ENCODE assay signal across 10 mouse cellular contexts in genomic region chr5:113306750-113307477, GRCm38 (mm10). TPM values are rescaled to one million over a fixed set of nuclear protein-coding genes. Genes with fewer than 3 reads are reported as not detected.
DNase-seq lines count a peak whose midpoint lies in the region; ATAC-seq and TF ChIP-seq lines count a peak whose summit lies in the region.
"Had no signal": no experiment of that assay in that cellular context is flagged by ENCODE, and none has a peak within 500 bp of the region (broad histone marks: within the 10 kb centered on the region; RNA-seq: fewer than 3 reads in every experiment).

No protein-coding gene starts in this region.

- no peak for DNase-seq in heart, postnatal 36 days
- peak; percentile 91 for DNase-seq in embryo, embryonic 11 days
- peak; percentile 14 to 34 for DNase-seq in heart, postnatal 10 days
- DNase-seq in layer of hippocampus, adult 11-12 months (ENCODE audit: low spot score), result peak; percentile 81
- peak; percentile 62 for DNase-seq in lung, postnatal 0 days (ENCODE audit: low spot score)
- peak; percentile 79 to 84 for DNase-seq in right cerebral cortex, postnatal 36 days (ENCODE audit: low spot score in 2 of 2)

- peaks cover 16% of the 10 kb centered on the region; the same call in 1 of the 2 replicates for H3K4me1 ChIP-seq in heart, embryonic 12.5 days (replicated peaks)
- 0 out of 2 replicates have a peak, but pooled peaks cover 4% of the 10 kb centered on the region for H3K4me1 ChIP-seq in lung, postnatal 0 days (ENCODE audit: insufficient read depth, low read depth, low read length)

- peak overlapping the region; percentile 61 for H3K4me2 ChIP-seq in heart, embryonic 12.5 days
- no peak overlapping the region for H3K4me2 ChIP-seq in lung, postnatal 0 days (replicated peaks; ENCODE audit: low read depth, low read length)

- 7% methylated on average over 25 of the region's 25 CpGs for WGBS in heart, embryonic 12.5 days
- 2% methylated on average over 25 of the region's 25 CpGs for WGBS in lung, postnatal 0 days

- H3K4me3 ChIP-seq in heart, embryonic 12.5 days, result peak overlapping the region; percentile 28
- H3K4me3 ChIP-seq in lung, postnatal 0 days (ENCODE audit: low read depth, low read length), result no peak overlapping the region

- no peak for TF ChIP-seq CTCF in lung, postnatal 0 days (IDR thresholded peaks at IDR 0.05)

- H3K9ac ChIP-seq in heart, embryonic 12.5 days, result peak overlapping the region; percentile 49; the same call in 1 of the 2 replicates
- H3K9ac ChIP-seq in lung, postnatal 0 days (replicated peaks; ENCODE audit: low read depth), result no peak overlapping the region

- peaks cover 77% of the 10 kb centered on the region for H3K27me3 ChIP-seq in heart, embryonic 12.5 days (replicated peaks)
- 0 out of 2 replicates have a peak, but pooled peaks cover 2% of the 10 kb centered on the region for H3K27me3 ChIP-seq in lung, postnatal 0 days (replicated peaks; ENCODE audit: insufficient read depth, low read length)
- H3K27me3 ChIP-seq: CH12.LX had no signal

- H3K27ac ChIP-seq in heart, embryonic 12.5 days (ENCODE audit: poor library complexity, severe bottlenecking), result no peak overlapping the region
- H3K27ac ChIP-seq in lung, postnatal 0 days (ENCODE audit: low read length), result no peak overlapping the region

- TF ChIP-seq EP300 in lung, postnatal 0 days (IDR thresholded peaks at IDR 0.05), result no peak

- no peaks in the 10 kb centered on the region for H3K9me3 ChIP-seq in heart, embryonic 12.5 days (replicated peaks)
- H3K9me3 ChIP-seq in lung, postnatal 0 days (ENCODE audit: low read length), result no peaks in the 10 kb centered on the region

- intact Hi-C loops in heart, postnatal 36 days (cut with DNase I), result no loop called here
- intact Hi-C loops in heart, postnatal 10 days (cut with DNase I), result no loop called here

- H3K36me3 ChIP-seq in heart, embryonic 12.5 days, result no peaks in the 10 kb centered on the region
- H3K36me3 ChIP-seq in lung, postnatal 0 days (ENCODE audit: insufficient read depth, low read length), result no peaks in the 10 kb centered on the region

- ATAC-seq in heart, embryonic 12.5 days (ENCODE audit: insufficient number of reproducible peaks, low FRiP score), result no peak
- no peak for ATAC-seq in lung, postnatal 0 days
- no peak for ATAC-seq in megakaryocyte, adult 5-6 weeks (ENCODE audit: poor library complexity, severe bottlenecking)

RNA-seq across cellular contexts. Expression of gene Sgsm1, which starts 3.7 kb away (rescaled TPM):
- polyA plus RNA-seq in heart, embryonic 12.5 days (2016; fragmentation: Nextera tagmentation; extraction: Ambion mirVana), result 2.4 and 3.0 TPM in 2 replicates
- total RNA-seq in heart, postnatal 36 days (2021), result under 1 TPM; 0.44 to 0.60 TPM
- total RNA-seq in heart, postnatal 10 days (2021), result 1 to 10 TPM in 1 of 2 experiments, under 1 TPM in 1; 0.74 to 1.1 TPM
- 1.2 and 1.5 TPM in 2 replicates for polyA plus RNA-seq in lung, postnatal 0 days (2015; fragmentation: Nextera tagmentation; extraction: Ambion mirVana)
- total RNA-seq in megakaryocyte, adult 5-6 weeks (2015), result not detected in 2 replicates
- total RNA-seq in megakaryocyte, adult 5-6 weeks (2017), result not detected in 2 replicates

RNA-seq across cellular contexts. Expression of gene Aym1, which starts 50.2 kb away (rescaled TPM):
- not detected in 2 replicates for polyA plus RNA-seq in heart, embryonic 12.5 days (2016; fragmentation: Nextera tagmentation; extraction: Ambion mirVana)
- total RNA-seq in heart, postnatal 36 days (2021), result not detected
- total RNA-seq in heart, postnatal 10 days (2021), result not detected
- not detected in 2 replicates for polyA plus RNA-seq in lung, postnatal 0 days (2015; fragmentation: Nextera tagmentation; extraction: Ambion mirVana)
- not detected in 2 replicates for total RNA-seq in megakaryocyte, adult 5-6 weeks (2015)
- not detected in 2 replicates for total RNA-seq in megakaryocyte, adult 5-6 weeks (2017)
- total RNA-seq: CH12.LX; heart, postnatal 14 days had no signal

Comparison
In these comparisons a context has a peak if more than half of its experiments do, and no peak if none do; other contexts are left out.
1. DNase-seq: peak in embryo, embryonic 11 days (single experiment), heart, postnatal 10 days (2 of 2), layer of hippocampus, adult 11-12 months (single experiment), lung, postnatal 0 days (single experiment) and right cerebral cortex, postnatal 36 days (2 of 2); none in heart, postnatal 36 days (0 of 2).